Mouse (Mus musculus): Measurements from ENCODE around the gene Myo10. TPM values are rescaled to one million over a fixed set of nuclear protein-coding genes. Genes with fewer than 3 reads are reported as not detected.

Myo10 gene
- total and polyA plus RNA-seq, 2 experiments from 2014 or later, result 29.3 to 34.7 TPM

GRCm38 (mm10) chr15:25645862-25646261, 23.5 kb downstream of the Myo10 start:
- Histone ChIP-seq H3K4me1 (ENCODE audit: insufficient read depth, low read length) (no peaks in the 10 kb centered on the region), H3K4me2 (ENCODE audit: low read depth, low read length, poor library complexity, severe bottlenecking) (no peak overlapping the region), H3K27ac (ENCODE audit: low read depth, low read length) (no peak overlapping the region), H3K9ac (replicated peaks; ENCODE audit: low read length, poor library complexity, severe bottlenecking) (no peak overlapping the region), H3K9me3 (ENCODE audit: low read length) (no peaks in the 10 kb centered on the region), H3K36me3 (ENCODE audit: insufficient read depth, low read length) (no peaks in the 10 kb centered on the region), H3K4me3 (ENCODE audit: low read depth, low read length) (no peak overlapping the region), H3K27me3 (ENCODE audit: insufficient read depth, low read length) (no peaks in the 10 kb centered on the region)
- ATAC-seq (ENCODE audit: low FRiP score) (no peak), DNase-seq (ENCODE audit: low spot score) (no peak)
- no peak for TF ChIP-seq CTCF (IDR thresholded peaks at IDR 0.05)
- 90% methylated on average over 4 of the region's 4 CpGs for WGBS

GRCm38 (mm10) chr15:25648287-25648686, 26.0 kb downstream of the Myo10 start:
- Histone ChIP-seq H3K4me3 (ENCODE audit: low read depth, low read length) (no peak overlapping the region), H3K4me2 (ENCODE audit: low read depth, low read length, poor library complexity, severe bottlenecking) (no peak overlapping the region), H3K36me3 (ENCODE audit: insufficient read depth, low read length) (no peaks in the 10 kb centered on the region), H3K9me3 (ENCODE audit: low read length) (no peaks in the 10 kb centered on the region), H3K27me3 (ENCODE audit: insufficient read depth, low read length) (no peaks in the 10 kb centered on the region), H3K9ac (replicated peaks; ENCODE audit: low read length, poor library complexity, severe bottlenecking) (no peak overlapping the region), H3K4me1 (ENCODE audit: insufficient read depth, low read length) (no peaks in the 10 kb centered on the region), H3K27ac (ENCODE audit: low read depth, low read length) (no peak overlapping the region)
- ATAC-seq (ENCODE audit: low FRiP score) (no peak), DNase-seq (ENCODE audit: low spot score) (no peak)
- no peak for TF ChIP-seq CTCF (IDR thresholded peaks at IDR 0.05)
- 63% methylated on average over 2 of the region's 2 CpGs for WGBS

- Histone ChIP-seq H3K9ac (replicated peaks; ENCODE audit: low read length, poor library complexity, severe bottlenecking) (no peak overlapping the region), H3K36me3 (ENCODE audit: insufficient read depth, low read length) (no peaks in the 10 kb centered on the region), H3K9me3 (ENCODE audit: low read length) (no peaks in the 10 kb centered on the region), H3K4me3 (ENCODE audit: low read depth, low read length) (no peak overlapping the region), H3K27me3 (ENCODE audit: insufficient read depth, low read length) (no peaks in the 10 kb centered on the region), H3K4me1 (ENCODE audit: insufficient read depth, low read length) (no peaks in the 10 kb centered on the region), H3K27ac (ENCODE audit: low read depth, low read length) (no peak overlapping the region), H3K4me2 (ENCODE audit: low read depth, low read length, poor library complexity, severe bottlenecking) (no peak overlapping the region)
- WGBS, result 78% methylated on average over 5 of the region's 5 CpGs
- DNase-seq (ENCODE audit: low spot score), result no peak
- ATAC-seq (ENCODE audit: low FRiP score), result no peak
- TF ChIP-seq CTCF (IDR thresholded peaks at IDR 0.05), result no peak
Observed at GRCm38 (mm10) chr15:25650371-25650770, 28.0 kb downstream of the Myo10 start.

- ATAC-seq (ENCODE audit: low FRiP score), result no peak
- 65% methylated on average over 7 of the region's 7 CpGs for WGBS
- no peak overlapping the region for H3K9ac ChIP-seq (replicated peaks; ENCODE audit: low read length, poor library complexity, severe bottlenecking)
Observed at GRCm38 (mm10) chr15:25651820-25652219, 29.5 kb downstream of the Myo10 start.

GRCm38 (mm10) chr15:25652368-25652767, 30.0 kb downstream of the Myo10 start:
- Histone ChIP-seq H3K4me1 (ENCODE audit: insufficient read depth, low read length) (no peaks in the 10 kb centered on the region), H3K27ac (ENCODE audit: low read depth, low read length) (no peak overlapping the region), H3K9me3 (ENCODE audit: low read length) (no peaks in the 10 kb centered on the region), H3K4me3 (ENCODE audit: low read depth, low read length) (no peak overlapping the region), H3K27me3 (ENCODE audit: insufficient read depth, low read length) (no peaks in the 10 kb centered on the region), H3K9ac (replicated peaks; ENCODE audit: low read length, poor library complexity, severe bottlenecking) (no peak overlapping the region), H3K4me2 (ENCODE audit: low read depth, low read length, poor library complexity, severe bottlenecking) (no peak overlapping the region), H3K36me3 (ENCODE audit: insufficient read depth, low read length) (no peaks in the 10 kb centered on the region)
- ATAC-seq (ENCODE audit: low FRiP score) (no peak), DNase-seq (ENCODE audit: low spot score) (no peak)
- WGBS, result 61% methylated on average over 5 of the region's 5 CpGs
- TF ChIP-seq CTCF (IDR thresholded peaks at IDR 0.05), result no peak

More at GRCm38 (mm10) chr15:25651820-25652219, 29.5 kb downstream of the Myo10 start:
- no peak overlapping the region for H3K4me3 ChIP-seq (ENCODE audit: low read depth, low read length)
- no peaks in the 10 kb centered on the region for H3K9me3 ChIP-seq (ENCODE audit: low read length)
- no peak for TF ChIP-seq CTCF (IDR thresholded peaks at IDR 0.05)
- H3K36me3 ChIP-seq (ENCODE audit: insufficient read depth, low read length), result no peaks in the 10 kb centered on the region
- no peak overlapping the region for H3K27ac ChIP-seq (ENCODE audit: low read depth, low read length)
- no peak overlapping the region for H3K4me2 ChIP-seq (ENCODE audit: low read depth, low read length, poor library complexity, severe bottlenecking)
- H3K4me1 ChIP-seq (ENCODE audit: insufficient read depth, low read length), result no peaks in the 10 kb centered on the region
- no peak for DNase-seq (ENCODE audit: low spot score)
- H3K27me3 ChIP-seq (ENCODE audit: insufficient read depth, low read length), result no peaks in the 10 kb centered on the region

- H3K9ac ChIP-seq (replicated peaks; ENCODE audit: low read length, poor library complexity, severe bottlenecking), result no peak overlapping the region
- no peaks in the 10 kb centered on the region for H3K4me1 ChIP-seq (ENCODE audit: insufficient read depth, low read length)
- no peaks in the 10 kb centered on the region for H3K27me3 ChIP-seq (ENCODE audit: insufficient read depth, low read length)
- no peak for TF ChIP-seq CTCF (IDR thresholded peaks at IDR 0.05)
- WGBS, result 79% methylated on average over 6 of the region's 6 CpGs
- H3K36me3 ChIP-seq (ENCODE audit: insufficient read depth, low read length), result no peaks in the 10 kb centered on the region
- no peaks in the 10 kb centered on the region for H3K9me3 ChIP-seq (ENCODE audit: low read length)
- no peak overlapping the region for H3K4me3 ChIP-seq (ENCODE audit: low read depth, low read length)
- ATAC-seq (ENCODE audit: low FRiP score) (no peak), DNase-seq (ENCODE audit: low spot score) (no peak)
- H3K4me2 ChIP-seq (ENCODE audit: low read depth, low read length, poor library complexity, severe bottlenecking), result no peak overlapping the region
- H3K27ac ChIP-seq (ENCODE audit: low read depth, low read length), result no peak overlapping the region
Observed at GRCm38 (mm10) chr15:25652933-25653332, 30.6 kb downstream of the Myo10 start.

Measured in midbrain, postnatal 0 days (tissue).